Mouse (Mus musculus) CH12.LX (cell line): ENCODE data around the gene Slc9a3r2. TPM values are rescaled to one million over a fixed set of nuclear protein-coding genes. Genes with fewer than 3 reads are reported as not detected.

Source experiments
- DNase-seq: peaks from one replicate; pipeline ENCODE4 v3.0.0-alpha.2; 2013; ENCODE audit errors: extremely low read depth
- H3K27ac ChIP-seq: 2 replicates; pipeline ENCODE4 v1.5.1; 2012; ENCODE audit warnings: low read depth, mild to moderate bottlenecking, control low read depth, moderate library complexity; ENCODE audit not compliant: insufficient read depth
- H3K27me3 ChIP-seq: replicated peaks from 2 replicates; pipeline ENCODE3; 2012; ENCODE audit warnings: inconsistent platforms
- H3K36me3 ChIP-seq, 2 experiments: replicated peaks in 1 of 2; 2 replicates each; pipeline versions ENCODE3 to v1.6.1; 2012; ENCODE audit warnings: inconsistent platforms in 1 of 2, low read length in 1 of 2, mild to moderate bottlenecking in 1 of 2, mixed read lengths in 1 of 2, moderate library complexity in 1 of 2; ENCODE audit not compliant: control insufficient read depth in 1 of 2, insufficient read depth in 1 of 2
- H3K4me1 ChIP-seq, 2 experiments: 2 replicates each; pipeline ENCODE4 v1.6.1; 2012; ENCODE audit warnings: inconsistent platforms in 1 of 2, moderate library complexity in 1 of 2; ENCODE audit not compliant: insufficient read depth in 2 of 2, control insufficient read depth in 1 of 2
- H3K4me2 ChIP-seq: 2 replicates; pipeline ENCODE4 v1.6.1; 2012; ENCODE audit warnings: low read depth, mild to moderate bottlenecking, control low read depth; ENCODE audit not compliant: poor library complexity, insufficient read depth, severe bottlenecking
- H3K4me3 ChIP-seq, 3 experiments: fragments of 150-350 bp in 1 of 3; sonication (generic) in 1 of 3; replicated peaks in 1 of 3; 2 replicates each; pipeline versions ENCODE3 to v1.5.1; 2011 to 2012; ENCODE audit warnings: low read depth in 2 of 3, low read length in 2 of 3, mild to moderate bottlenecking in 2 of 3, moderate library complexity in 2 of 3, control low read depth in 1 of 3, improper control_type of control experiment in 1 of 3, inconsistent platforms in 1 of 3, mixed read lengths in 1 of 3; ENCODE audit not compliant: poor library complexity in 1 of 3
- H3K79me2 ChIP-seq: replicated peaks from 2 replicates; pipeline ENCODE4 v1.6.1; 2012; ENCODE audit warnings: mild to moderate bottlenecking, moderate library complexity; ENCODE audit not compliant: control insufficient read depth, poor library complexity, insufficient read depth, severe bottlenecking; ENCODE audit errors: extremely low read depth
- H3K9ac ChIP-seq: 2 replicates; pipeline ENCODE4 v1.6.1; 2012; ENCODE audit warnings: low read depth, mild to moderate bottlenecking, control low read depth, moderate library complexity; ENCODE audit not compliant: insufficient read depth
- H3K9me3 ChIP-seq: replicated peaks from 2 replicates; pipeline ENCODE3; 2012; ENCODE audit warnings: low read length, inconsistent platforms, mixed read lengths
- BHLHE40 ChIP-seq: IDR thresholded peaks from 2 replicates; pipeline ENCODE4 v1.6.1; 2011; ENCODE audit warnings: mild to moderate bottlenecking, low read depth, low read length, improper control_type of control experiment
- CHD1 ChIP-seq: IDR thresholded peaks from 2 replicates; pipeline ENCODE4 v1.6.1; 2012; ENCODE audit warnings: low read depth, low read length, improper control_type of control experiment, inconsistent platforms
- E2F4 ChIP-seq: IDR thresholded peaks from 2 replicates; pipeline ENCODE4 v1.6.1; 2011; ENCODE audit warnings: low read depth, low read length, improper control_type of control experiment; ENCODE audit not compliant: insufficient replicate concordance
- EP300 ChIP-seq: IDR thresholded peaks from 2 replicates; pipeline ENCODE4 v1.6.1; 2011; ENCODE audit warnings: low read length, improper control_type of control experiment
- GABPA ChIP-seq: IDR thresholded peaks from 2 replicates; pipeline ENCODE4 v1.6.1; 2012; ENCODE audit warnings: low read depth, low read length, improper control_type of control experiment, inconsistent platforms; ENCODE audit not compliant: insufficient replicate concordance
- JUN ChIP-seq: IDR thresholded peaks from 2 replicates; pipeline ENCODE4 v1.6.1; 2011; ENCODE audit warnings: low read depth, mild to moderate bottlenecking, low read length, improper control_type of control experiment, moderate library complexity; ENCODE audit not compliant: insufficient read depth
- MAFK ChIP-seq: IDR thresholded peaks from 2 replicates; pipeline ENCODE4 v1.6.1; 2011; ENCODE audit warnings: low read length, improper control_type of control experiment; ENCODE audit not compliant: insufficient replicate concordance
- MAZ ChIP-seq: IDR thresholded peaks from 2 replicates; pipeline ENCODE4 v1.6.1; 2012; ENCODE audit warnings: low read depth, mild to moderate bottlenecking, inconsistent platforms, low read length, improper control_type of control experiment, moderate library complexity
- MXI1 ChIP-seq: IDR thresholded peaks from 2 replicates; pipeline ENCODE4 v1.6.1; 2011; ENCODE audit warnings: mild to moderate bottlenecking, low read depth, low read length, improper control_type of control experiment
- NRF1 ChIP-seq: IDR thresholded peaks from 2 replicates; pipeline ENCODE4 v1.6.1; 2014; ENCODE audit warnings: low read depth, mild to moderate bottlenecking, inconsistent platforms, low read length, improper control_type of control experiment, moderate library complexity
- RAD21 ChIP-seq: IDR thresholded peaks from 2 replicates; pipeline ENCODE4 v1.6.1; 2011; ENCODE audit warnings: low read depth, mild to moderate bottlenecking, low read length, improper control_type of control experiment, moderate library complexity
- TCF12 ChIP-seq: IDR thresholded peaks from 2 replicates; pipeline ENCODE4 v1.6.1; 2014; ENCODE audit warnings: low read depth, mild to moderate bottlenecking, inconsistent platforms, low read length, improper control_type of control experiment
- UBTF ChIP-seq: IDR thresholded peaks from 2 replicates; pipeline ENCODE4 v1.6.1; 2012; ENCODE audit warnings: low read depth, mild to moderate bottlenecking, inconsistent platforms, low read length, improper control_type of control experiment, moderate library complexity
- USF1 ChIP-seq: IDR thresholded peaks from 2 replicates; pipeline ENCODE4 v1.6.1; 2014; ENCODE audit warnings: low read depth, mild to moderate bottlenecking, inconsistent platforms, low read length, improper control_type of control experiment
- USF2 ChIP-seq: conservative IDR thresholded peaks from 2 replicates; pipeline ENCODE4 v1.6.1; 2011; ENCODE audit warnings: low read depth, low read length, improper control_type of control experiment
- ZC3H11A ChIP-seq: IDR thresholded peaks from 2 replicates; pipeline ENCODE4 v1.6.1; 2012; ENCODE audit warnings: low read depth, mild to moderate bottlenecking, inconsistent platforms, low read length, improper control_type of control experiment
- ZKSCAN1 ChIP-seq: IDR thresholded peaks from 2 replicates; pipeline ENCODE4 v1.6.1; 2012; ENCODE audit warnings: low read depth, inconsistent platforms, low read length, improper control_type of control experiment, borderline replicate concordance
- ZMIZ1 ChIP-seq: IDR thresholded peaks from 2 replicates; pipeline ENCODE4 v1.6.1; 2012; ENCODE audit warnings: low read depth, mild to moderate bottlenecking, inconsistent platforms, low read length, improper control_type of control experiment
- ZNF384 ChIP-seq: IDR thresholded peaks from 2 replicates; pipeline ENCODE4 v1.6.1; 2012; ENCODE audit warnings: low read depth, low read length, improper control_type of control experiment, inconsistent platforms
- dilution Hi-C: fragments of 300-500 bp; cut with MboI; formaldehyde crosslinking; loops from 2 replicates; pipeline ENCODE4 v1.14.3; 2020; ENCODE audit warnings: low sequenced_read_pairs; ENCODE audit not compliant: extremely low pct_unique_long_range_greater_than_20kb, extremely low pct_ligation_motif_present
- in situ Hi-C: fragments of 300-500 bp; cut with MboI; formaldehyde crosslinking; loops from 3 replicates; pipeline ENCODE4 v1.14.3; 2019; ENCODE audit warnings: low sequenced_read_pairs, low pct_ligation_motif_present, low pct_unique_long_range_greater_than_20kb, mixed read lengths
- polyA plus RNA-seq: library from polyadenylated mRNA; unstranded; fragments of >175 nt; gene quantifications from 2 replicates; pipeline ENCODE4 v1.2.1, GENCODE M21; 2012; ENCODE audit warnings: low read depth; ENCODE audit not compliant: insufficient read length
- total RNA-seq, 2 experiments: library from RNA; depleted of rRNA; stranded (reverse); fragments of 300-350 nt in 1 of 2; fragments of >200 nt in 1 of 2; gene quantifications; 2 replicates each; pipeline ENCODE4 v1.2.3; 2012 to 2014

Slc9a3r2 gene
- total and polyA plus RNA-seq, 3 experiments, result 2.1 to 5.5 (median 4.8) TPM

DNA sequence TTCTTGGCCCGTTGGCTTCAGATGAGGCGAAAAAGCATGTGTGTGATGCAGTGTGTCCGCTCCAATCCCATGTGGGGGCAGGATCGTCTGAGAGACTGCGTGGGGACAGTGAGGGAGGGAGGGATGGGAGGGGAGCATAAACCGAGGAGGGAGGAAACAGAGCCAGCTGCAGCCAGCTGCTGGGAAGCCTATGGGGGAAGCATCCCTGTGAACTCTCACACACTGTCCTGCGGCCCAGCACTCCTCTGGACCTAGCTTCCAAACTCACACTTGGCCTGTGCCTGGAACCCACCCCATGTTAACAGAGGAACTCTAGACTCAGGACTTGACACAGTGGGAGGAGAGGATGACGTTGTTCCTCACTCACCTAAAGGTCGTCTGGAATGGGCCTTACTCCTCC, 11.3 kb downstream of the Slc9a3r2 start:
- Histone ChIP-seq H3K79me2 (no peaks in the 10 kb centered on the region), H3K27ac (no peak overlapping the region)
- TF ChIP-seq MAFK, result no peak
- no peak for TF ChIP-seq USF1
- TF ChIP-seq USF2, result no peak
- no peak for TF ChIP-seq ZC3H11A
- TF ChIP-seq GABPA, result no peak
- TF ChIP-seq EP300, result no peak
- no peak for TF ChIP-seq JUN
- TF ChIP-seq E2F4, result no peak
- TF ChIP-seq MXI1, result no peak
- TF ChIP-seq ZKSCAN1, result no peak
- no peak for TF ChIP-seq NRF1

DNA sequence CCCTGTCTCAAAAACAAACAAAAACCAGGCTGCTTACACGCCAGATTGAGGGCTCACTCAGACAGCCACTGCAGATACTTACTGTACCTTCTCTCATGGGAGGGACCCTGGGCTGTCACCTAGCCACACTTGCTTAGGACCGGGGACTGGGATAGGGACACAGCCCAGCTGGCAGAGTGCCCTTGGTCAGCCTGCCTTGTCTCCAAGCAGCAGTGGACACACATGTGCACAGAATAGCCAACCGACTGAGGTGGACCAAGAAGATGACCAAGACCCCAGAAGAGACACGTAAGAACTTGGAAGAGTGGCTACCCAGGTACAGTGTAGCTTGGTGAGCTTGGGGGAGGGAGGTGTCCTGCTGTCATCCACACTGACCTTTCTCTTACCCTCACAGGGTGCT, 11.9 kb downstream of the Slc9a3r2 start:
- no peak for TF ChIP-seq ZNF384
- no peak for TF ChIP-seq CHD1
- TF ChIP-seq RAD21, result no peak
- TF ChIP-seq GABPA, result no peak
- no peak for TF ChIP-seq NRF1
- no peak for TF ChIP-seq ZKSCAN1
- no peak for TF ChIP-seq E2F4
- no peak for TF ChIP-seq TCF12
- no peak for TF ChIP-seq MAZ
- TF ChIP-seq UBTF, result no peak
- no peak for TF ChIP-seq ZMIZ1
- TF ChIP-seq BHLHE40, result no peak
- Histone ChIP-seq H3K4me2 (no peak overlapping the region), H3K27ac (no peak overlapping the region), H3K79me2 (no peaks in the 10 kb centered on the region), H3K9me3 (no peaks in the 10 kb centered on the region), H3K27me3 (no peaks in the 10 kb centered on the region), H3K36me3 (peaks cover 0 to 60% of the 10 kb centered on the region in 2 experiments), H3K9ac (no peak overlapping the region), H3K4me1 (peaks cover 1 to 48% of the 10 kb centered on the region in 2 experiments; a peak in 2 of 4 replicates), H3K4me3 (no peak overlapping the region)
- DNase-seq, result no peak
- dilution Hi-C loops (no loop called here), in situ Hi-C loops (no loop called here)

More for the DNA sequence above, 11.3 kb downstream of the Slc9a3r2 start:
- DNase-seq, result no peak
- in situ Hi-C loops, result no loop called here
- dilution Hi-C loops, result no loop called here
- peaks cover 0 to 59% of the 10 kb centered on the region in 2 experiments for H3K36me3 ChIP-seq
- H3K4me2 ChIP-seq, result no peak overlapping the region
- no peak overlapping the region for H3K4me3 ChIP-seq
- H3K27me3 ChIP-seq, result no peaks in the 10 kb centered on the region
- H3K4me1 ChIP-seq, result peaks cover 0 to 48% of the 10 kb centered on the region in 2 experiments; a peak in 2 of 4 replicates
- no peaks in the 10 kb centered on the region for H3K9me3 ChIP-seq
- H3K9ac ChIP-seq, result no peak overlapping the region
